Mouse (Mus musculus) C2C12 (cell line): ENCODE data around the gene Gyg.

Experiments
- CEBPB ChIP-seq: IDR thresholded peaks from one replicate; pipeline ENCODE4 v1.6.1; 2011; ENCODE audit warnings: low read depth, mild to moderate bottlenecking, control low read depth, moderate library complexity
- CTCF ChIP-seq: IDR thresholded peaks from one replicate; pipeline ENCODE4 v1.5.1; 2011; ENCODE audit not compliant: control insufficient read depth, insufficient read depth, insufficient read length
- MAX ChIP-seq: IDR thresholded peaks from one replicate; pipeline ENCODE4 v1.6.1; 2011; ENCODE audit warnings: mild to moderate bottlenecking, control low read depth
- MYOD1 ChIP-seq: IDR thresholded peaks from one replicate; pipeline ENCODE4 v1.6.1; 2011; ENCODE audit warnings: low read depth; ENCODE audit not compliant: control insufficient read depth, insufficient read length
- MYOG ChIP-seq: IDR thresholded peaks from one replicate; pipeline ENCODE4 v1.6.1; 2011; ENCODE audit not compliant: control insufficient read depth, insufficient read length; ENCODE audit errors: extremely low read depth

GRCm38 (mm10) chr3:20103830-20104229, 51.3 kb downstream of the Gyg start:
- TF ChIP-seq CTCF, result no peak
- TF ChIP-seq CEBPB, result no peak
- no peak for TF ChIP-seq MYOD1
- no peak for TF ChIP-seq MYOG
- no peak for TF ChIP-seq MAX
